Mouse (Mus musculus): ENCODE measurements at regions not wholly inside any gene's neighbourhood (a gene's known extent, or its start where the extent isn't known, plus 50 kb on each side); places are given as distances from the start of the nearest gene placed in this dataset.
"Not testable (repeated sequence)": the region's sequence is repeated elsewhere in the genome, so short reads cannot be mapped to it uniquely, and the experiment has no call there.

DNA sequence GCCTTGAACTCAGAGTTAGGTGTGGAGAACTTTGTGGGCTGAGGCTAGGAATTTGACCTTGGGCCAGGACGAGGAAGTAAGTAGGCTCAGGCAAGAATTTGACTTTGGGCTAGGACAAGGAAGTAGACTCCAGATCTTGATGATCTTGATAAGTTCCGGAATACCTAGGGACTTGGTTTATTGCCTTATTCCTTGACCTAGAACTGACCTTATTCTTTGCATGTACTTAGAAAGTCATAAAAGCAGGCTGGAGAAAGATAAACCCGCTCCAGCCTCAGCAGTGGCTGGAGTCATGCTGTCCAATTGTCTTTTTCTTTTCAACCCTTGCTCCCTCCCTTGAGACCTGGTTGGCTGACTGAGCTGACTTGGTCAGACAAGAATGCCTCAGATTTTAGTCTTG, 51.2 kb upstream of the Jarid2 start:
- ATAC-seq (replicated peaks; ENCODE audit: low FRiP score, low TSS enrichment, low read depth): no peak

DNA sequence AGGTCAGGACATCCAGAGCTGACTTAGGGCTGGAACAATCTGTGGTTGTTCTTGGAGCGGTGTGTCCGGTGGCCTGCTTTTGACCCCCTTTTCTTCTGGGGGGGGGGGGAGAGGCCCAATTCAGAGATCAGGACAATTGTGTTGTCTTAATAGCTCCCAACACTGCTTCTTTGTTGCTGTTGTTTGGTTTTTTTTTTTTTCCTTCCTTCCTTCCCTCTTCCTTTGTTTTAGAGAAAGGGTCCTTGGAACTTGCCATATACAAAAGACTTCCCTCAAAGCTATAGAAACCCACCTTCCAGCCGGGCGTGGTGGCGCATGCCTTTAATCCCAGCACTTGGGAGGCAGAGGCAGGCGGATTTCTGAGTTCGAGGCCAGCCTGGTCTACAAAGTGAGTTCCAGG, 49.8 kb upstream of the Jarid2 start:
- not testable (repeated sequence) for H3K4me3 ChIP-seq (ENCODE audit: low read depth, low read length); H3K27me3 ChIP-seq (replicated peaks; ENCODE audit: control insufficient read depth, insufficient read depth, low read length); H3K36me3 ChIP-seq (ENCODE audit: control insufficient read depth, insufficient read depth, low read length); H3K9me3 ChIP-seq (ENCODE audit: control insufficient read depth, low read length); DNase-seq (ENCODE audit: low spot score); ATAC-seq (replicated peaks; ENCODE audit: low FRiP score, low TSS enrichment, low read depth); H3K4me2 ChIP-seq (ENCODE audit: low read length); H3K4me1 ChIP-seq (replicated peaks; ENCODE audit: control insufficient read depth, insufficient read depth, low read length); H3K27ac ChIP-seq (ENCODE audit: low read depth); H3K9ac ChIP-seq (ENCODE audit: low read length)
- 95% methylated on average over 5 of the region's 7 CpGs for WGBS

More for the DNA sequence above, 51.2 kb upstream of the Jarid2 start:
- no peak overlapping the region for H3K4me3 ChIP-seq (ENCODE audit: low read depth, low read length)
- H3K27me3 ChIP-seq (replicated peaks; ENCODE audit: control insufficient read depth, insufficient read depth, low read length): no peaks in the 10 kb centered on the region; the same call in 1 of the 2 replicates
- DNase-seq (ENCODE audit: low spot score): no peak
- no peak overlapping the region for H3K27ac ChIP-seq (ENCODE audit: low read depth)
- no peak overlapping the region for H3K9ac ChIP-seq (ENCODE audit: low read length)
- H3K4me2 ChIP-seq (ENCODE audit: low read length): no peak overlapping the region
- H3K9me3 ChIP-seq (ENCODE audit: control insufficient read depth, low read length): no peaks in the 10 kb centered on the region
- WGBS: 63% methylated on average over 3 of the region's 3 CpGs
- no peaks in the 10 kb centered on the region for H3K36me3 ChIP-seq (ENCODE audit: control insufficient read depth, insufficient read depth, low read length)
- peaks cover 14% of the 10 kb centered on the region for H3K4me1 ChIP-seq (replicated peaks; ENCODE audit: control insufficient read depth, insufficient read depth, low read length)

Data from intestine, embryonic 14.5 days (tissue).